Mouse (Mus musculus) neural tube, embryonic 14.5 days (tissue): ENCODE measurements around the gene Stat3. TPM values are rescaled to one million over a fixed set of nuclear protein-coding genes. Genes with fewer than 3 reads are reported as not detected.
A peak's percentile ranks its signal among the peaks of the same experiment; 100 is the strongest.

ENCODE experiments used
- ATAC-seq: fragments of 200-750 bp; cut with Nextera tagmentation; 2 replicates; pipeline ENCODE4 v1.8.0; 2017; ENCODE audit warnings: low read depth, mild to moderate bottlenecking, moderate TSS enrichment, moderate library complexity
- H3K27ac ChIP-seq: fragments of 300-500 bp; sonication (generic); 2 replicates; pipeline ENCODE4 v1.5.1; 2014; ENCODE audit warnings: low read depth, mild to moderate bottlenecking, control low read depth, low read length, moderate library complexity, mixed read lengths
- H3K27me3 ChIP-seq: fragments of 300-500 bp; sonication (generic); 2 replicates; pipeline ENCODE4 v1.6.1; 2014; ENCODE audit warnings: low read length; ENCODE audit not compliant: control insufficient read depth, insufficient read depth
- H3K36me3 ChIP-seq: fragments of 300-500 bp; sonication (generic); 2 replicates; pipeline ENCODE4 v1.6.1; 2014; ENCODE audit warnings: low read length, mixed read lengths; ENCODE audit not compliant: control insufficient read depth, insufficient read depth
- H3K4me1 ChIP-seq: fragments of 300-500 bp; sonication (generic); 2 replicates; pipeline ENCODE4 v1.6.1; 2014; ENCODE audit warnings: low read length; ENCODE audit not compliant: control insufficient read depth, insufficient read depth
- H3K4me2 ChIP-seq: fragments of 300-500 bp; sonication (generic); 2 replicates; pipeline ENCODE4 v1.6.1; 2014; ENCODE audit warnings: mild to moderate bottlenecking, low read depth, low read length, control low read depth
- H3K4me3 ChIP-seq: fragments of 300-500 bp; sonication (generic); 2 replicates; pipeline ENCODE4 v1.5.1; 2014; ENCODE audit warnings: low read depth, low read length, control low read depth, mixed read lengths
- H3K9ac ChIP-seq: fragments of 300-500 bp; sonication (generic); replicated peaks from 2 replicates; pipeline ENCODE4 v1.6.1; 2014; ENCODE audit warnings: low read depth, mild to moderate bottlenecking, control low read depth, low read length, mixed read lengths
- H3K9me3 ChIP-seq: fragments of 300-500 bp; sonication (generic); 2 replicates; pipeline ENCODE4 v1.6.1; 2016; ENCODE audit warnings: low read length; ENCODE audit not compliant: control insufficient read depth
- WGBS: fragments of 180-500 bp; shearing (Covaris S2); extraction: QIAGEN DNeasy Blood & Tissue Kit; methylation state at CpG from one replicate; pipeline ENCODE4 v1.1.7; 2014; 5-methylcytosine and 5-hydroxymethylcytosine counted together
- polyA plus RNA-seq: library from polyadenylated mRNA; unstranded; fragments of >200 nt; fragmentation: Nextera tagmentation; extraction: Ambion mirVana; gene quantifications from 2 replicates; pipeline ENCODE4 v1.2.1, GENCODE M21; 2014

The Stat3 gene
- polyA plus RNA-seq, 1 experiment from 2014 or later, result 45.6 TPM

- no peak for ATAC-seq
- Histone ChIP-seq H3K4me1 (peaks cover 6% of the 10 kb centered on the region; the same call in 1 of the 2 replicates), H3K27ac (no peak overlapping the region), H3K36me3 (no peaks in the 10 kb centered on the region), H3K4me2 (peak overlapping the region; percentile 35), H3K27me3 (peaks cover 21% of the 10 kb centered on the region), H3K9ac (0 out of 2 replicates have a peak overlapping the region, but pooled peaks have one; percentile 11), H3K9me3 (no peaks in the 10 kb centered on the region), H3K4me3 (peak overlapping the region; percentile 18; the same call in 1 of the 2 replicates)
- 5% methylated on average over 14 of the region's 14 CpGs for WGBS
These were observed 20.1 kb upstream of the Stat3 start for GRCm38 (mm10) chr11:100959464-100959810.

- Histone ChIP-seq H3K9ac (0 out of 2 replicates have a peak overlapping the region, but pooled peaks have one; percentile 11), H3K36me3 (no peaks in the 10 kb centered on the region), H3K4me1 (peaks cover 6% of the 10 kb centered on the region; the same call in 1 of the 2 replicates), H3K9me3 (no peaks in the 10 kb centered on the region), H3K4me2 (peak overlapping the region; percentile 35), H3K4me3 (peak overlapping the region; percentile 18; the same call in 1 of the 2 replicates), H3K27ac (no peak overlapping the region), H3K27me3 (peaks cover 21% of the 10 kb centered on the region)
- ATAC-seq, result no peak
- 8% methylated on average over 75 of the region's 76 CpGs for WGBS
These were observed 19.5 kb upstream of the Stat3 start for GRCm38 (mm10) chr11:100958613-100959463.

- no peak overlapping the region for H3K9ac ChIP-seq
- H3K36me3 ChIP-seq, result no peaks in the 10 kb centered on the region
- no peak for ATAC-seq
- WGBS, result 39% methylated on average over 6 of the region's 6 CpGs
- H3K9me3 ChIP-seq, result no peaks in the 10 kb centered on the region
- no peak overlapping the region for H3K4me2 ChIP-seq
- H3K4me1 ChIP-seq, result peaks cover 6% of the 10 kb centered on the region; the same call in 1 of the 2 replicates
- peaks cover 21% of the 10 kb centered on the region for H3K27me3 ChIP-seq
- no peak overlapping the region for H3K4me3 ChIP-seq
- no peak overlapping the region for H3K27ac ChIP-seq
These were observed 18.7 kb upstream of the Stat3 start for GRCm38 (mm10) chr11:100957915-100958469.

GRCm38 (mm10) chr11:100957244-100957643 lies 17.9 kb upstream of the Stat3 start:
- H3K9ac ChIP-seq, result no peak overlapping the region
- WGBS, result under 1% methylated on average over 5 of the region's 5 CpGs

GRCm38 (mm10) chr11:100949540-100949939 lies 10.2 kb upstream of the Stat3 start:
- no peaks in the 10 kb centered on the region for H3K9me3 ChIP-seq
- no peak overlapping the region for H3K4me2 ChIP-seq
- no peaks in the 10 kb centered on the region for H3K36me3 ChIP-seq
- no peak overlapping the region for H3K4me3 ChIP-seq
- ATAC-seq, result no peak
- no peaks in the 10 kb centered on the region for H3K27me3 ChIP-seq
- WGBS, result 97% methylated on average over 1 of the region's 1 CpGs
- no peaks in the 10 kb centered on the region for H3K4me1 ChIP-seq
- H3K9ac ChIP-seq, result no peak overlapping the region
- H3K27ac ChIP-seq, result no peak overlapping the region

More at GRCm38 (mm10) chr11:100957244-100957643, 17.9 kb upstream of the Stat3 start:
- Histone ChIP-seq H3K9me3 (no peaks in the 10 kb centered on the region), H3K4me1 (peaks cover 6% of the 10 kb centered on the region; the same call in 1 of the 2 replicates), H3K27me3 (peaks cover 21% of the 10 kb centered on the region), H3K4me3 (no peak overlapping the region), H3K27ac (no peak overlapping the region), H3K4me2 (no peak overlapping the region), H3K36me3 (no peaks in the 10 kb centered on the region)
- ATAC-seq, result no peak

- ATAC-seq, result no peak
- Histone ChIP-seq H3K27me3 (no peaks in the 10 kb centered on the region), H3K4me3 (no peak overlapping the region)
These were observed 9.0 kb upstream of the Stat3 start for GRCm38 (mm10) chr11:100948317-100948716.

GRCm38 (mm10) chr11:100947548-100947947 lies 8.2 kb upstream of the Stat3 start:
- Histone ChIP-seq H3K27me3 (no peaks in the 10 kb centered on the region), H3K4me2 (no peak overlapping the region), H3K9me3 (no peaks in the 10 kb centered on the region), H3K27ac (no peak overlapping the region), H3K9ac (no peak overlapping the region), H3K4me1 (no peaks in the 10 kb centered on the region), H3K4me3 (no peak overlapping the region), H3K36me3 (no peaks in the 10 kb centered on the region)
- no peak for ATAC-seq

More at GRCm38 (mm10) chr11:100948317-100948716, 9.0 kb upstream of the Stat3 start:
- Histone ChIP-seq H3K27ac (no peak overlapping the region), H3K4me2 (no peak overlapping the region), H3K36me3 (no peaks in the 10 kb centered on the region), H3K9ac (no peak overlapping the region), H3K9me3 (no peaks in the 10 kb centered on the region), H3K4me1 (no peaks in the 10 kb centered on the region)
- WGBS, result 62% methylated on average over 4 of the region's 4 CpGs

- ATAC-seq, result no peak
- H3K4me1 ChIP-seq, result no peaks in the 10 kb centered on the region
These were observed 7.5 kb upstream of the Stat3 start for GRCm38 (mm10) chr11:100946862-100947261.

GRCm38 (mm10) chr11:100942388-100942787 lies 3.0 kb upstream of the Stat3 start:
- H3K27me3 ChIP-seq, result no peaks in the 10 kb centered on the region
- H3K27ac ChIP-seq, result no peak overlapping the region
- H3K4me2 ChIP-seq, result no peak overlapping the region
- WGBS, result 41% methylated on average over 1 of the region's 1 CpGs
- no peaks in the 10 kb centered on the region for H3K9me3 ChIP-seq
- H3K4me1 ChIP-seq, result peaks cover 9% of the 10 kb centered on the region; the same call in 1 of the 2 replicates
- no peak overlapping the region for H3K4me3 ChIP-seq
- no peak overlapping the region for H3K9ac ChIP-seq
- ATAC-seq, result no peak
- H3K36me3 ChIP-seq, result no peaks in the 10 kb centered on the region

More at GRCm38 (mm10) chr11:100946862-100947261, 7.5 kb upstream of the Stat3 start:
- Histone ChIP-seq H3K9me3 (no peaks in the 10 kb centered on the region), H3K9ac (no peak overlapping the region), H3K4me2 (no peak overlapping the region), H3K27ac (no peak overlapping the region), H3K36me3 (no peaks in the 10 kb centered on the region), H3K27me3 (no peaks in the 10 kb centered on the region), H3K4me3 (no peak overlapping the region)
- 51% methylated on average over 4 of the region's 4 CpGs for WGBS
